Mouse (Mus musculus) C2C12 (cell line): ENCODE results near the gene Akap6.

Experiments used
- CEBPB ChIP-seq: IDR thresholded peaks from one replicate; pipeline ENCODE4 v1.6.1; 2011; ENCODE audit warnings: low read depth, mild to moderate bottlenecking, control low read depth, moderate library complexity
- CTCF ChIP-seq: IDR thresholded peaks from one replicate; pipeline ENCODE4 v1.5.1; 2011; ENCODE audit not compliant: control insufficient read depth, insufficient read depth, insufficient read length
- FOSL1 ChIP-seq: IDR thresholded peaks from one replicate; pipeline ENCODE4 v1.8.0; 2011; ENCODE audit warnings: mild to moderate bottlenecking, low read length; ENCODE audit not compliant: poor library complexity, insufficient read depth, severe bottlenecking
- MAX ChIP-seq: IDR thresholded peaks from one replicate; pipeline ENCODE4 v1.6.1; 2011; ENCODE audit warnings: mild to moderate bottlenecking, control low read depth
- MYOD1 ChIP-seq: IDR thresholded peaks from one replicate; pipeline ENCODE4 v1.6.1; 2011; ENCODE audit warnings: low read depth; ENCODE audit not compliant: control insufficient read depth, insufficient read length
- MYOG ChIP-seq: IDR thresholded peaks from one replicate; pipeline ENCODE4 v1.6.1; 2011; ENCODE audit not compliant: control insufficient read depth, insufficient read length; ENCODE audit errors: extremely low read depth

GRCm38 (mm10) chr12:53061466-53062124 lies 362.4 kb downstream of the Akap6 start:
- TF ChIP-seq CEBPB (no peak), CTCF (no peak), FOSL1 (no peak), MYOG (no peak), MYOD1 (no peak), MAX (no peak)
